Mouse (Mus musculus) embryonic facial prominence, embryonic 12.5 days (tissue): ENCODE data around the gene Dclk2. TPM values are rescaled to one million over a fixed set of nuclear protein-coding genes. Genes with fewer than 3 reads are reported as not detected.

Source experiments
- ATAC-seq: fragments of 200-750 bp; cut with Nextera tagmentation; 2 replicates; pipeline ENCODE4 v1.8.0; 2017; ENCODE audit not compliant: insufficient number of reproducible peaks, insufficient read depth, low FRiP score, low TSS enrichment
- H3K27ac ChIP-seq: fragments of 300-500 bp; sonication (generic); 2 replicates; pipeline ENCODE4 v1.5.1; 2016; ENCODE audit warnings: mild to moderate bottlenecking
- H3K27me3 ChIP-seq: fragments of 300-500 bp; sonication (generic); 2 replicates; pipeline ENCODE4 v1.6.1; 2016; ENCODE audit warnings: mild to moderate bottlenecking, moderate library complexity
- H3K36me3 ChIP-seq: fragments of 300-500 bp; sonication (generic); 2 replicates; pipeline ENCODE4 v1.6.1; 2016; ENCODE audit warnings: mild to moderate bottlenecking
- H3K4me1 ChIP-seq: fragments of 300-500 bp; sonication (generic); 2 replicates; pipeline ENCODE4 v1.6.1; 2016
- H3K4me2 ChIP-seq: fragments of 300-500 bp; sonication (generic); replicated peaks from 2 replicates; pipeline ENCODE4 v1.6.1; 2016; ENCODE audit warnings: mild to moderate bottlenecking, moderate library complexity
- H3K4me3 ChIP-seq: fragments of 300-500 bp; sonication (generic); 2 replicates; pipeline ENCODE4 v1.5.1; 2016; ENCODE audit warnings: mild to moderate bottlenecking
- H3K9ac ChIP-seq: fragments of 300-500 bp; sonication (generic); 2 replicates; pipeline ENCODE4 v1.6.1; 2016; ENCODE audit warnings: mild to moderate bottlenecking, moderate library complexity
- H3K9me3 ChIP-seq: fragments of 300-500 bp; sonication (generic); 2 replicates; pipeline ENCODE4 v1.6.1; 2016; ENCODE audit warnings: mild to moderate bottlenecking, moderate library complexity
- WGBS: fragments of 180-500 bp; shearing (Covaris S2); methylation state at CpG from one replicate; pipeline ENCODE4 v1.1.7; 2016; 5-methylcytosine and 5-hydroxymethylcytosine counted together
- polyA plus RNA-seq: library from polyadenylated mRNA; unstranded; fragments of >200 nt; fragmentation: Nextera tagmentation; extraction: Ambion mirVana; gene quantifications from 2 replicates; pipeline ENCODE4 v1.2.1, GENCODE M21; 2016

Dclk2 gene
- polyA plus RNA-seq, 1 experiment from 2014 or later: 22.2 TPM

DNA sequence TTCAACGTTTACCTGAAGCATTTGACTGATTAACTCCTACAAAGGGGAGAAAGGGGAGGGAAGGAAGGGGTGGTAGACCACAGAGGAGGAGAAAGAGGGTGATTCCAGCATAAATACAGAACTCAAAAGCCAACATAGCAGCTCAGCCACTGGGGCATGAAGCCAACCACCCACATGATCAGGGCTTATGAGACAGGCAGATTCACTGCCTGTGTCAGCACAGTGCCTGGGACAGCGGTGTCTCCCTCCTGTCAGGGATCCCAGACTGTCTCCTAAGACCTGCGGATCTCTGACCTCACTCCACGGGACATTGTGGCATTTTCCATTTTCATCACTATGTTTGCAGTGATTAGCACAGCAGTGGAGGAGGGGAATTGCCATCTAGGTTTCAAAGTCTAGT, 127.4 kb downstream of the Dclk2 start:
- H3K27me3 ChIP-seq: no peaks in the 10 kb centered on the region
- H3K4me1 ChIP-seq: 0 out of 2 replicates have a peak, but pooled peaks cover 6% of the 10 kb centered on the region
- no peak for ATAC-seq
- no peak overlapping the region for H3K4me3 ChIP-seq
- H3K27ac ChIP-seq: no peak overlapping the region
- H3K36me3 ChIP-seq: peaks cover 12% of the 10 kb centered on the region; the same call in 1 of the 2 replicates
- H3K9me3 ChIP-seq: no peaks in the 10 kb centered on the region
- WGBS: 76% methylated on average over 4 of the region's 4 CpGs
- H3K9ac ChIP-seq: no peak overlapping the region
- H3K4me2 ChIP-seq: no peak overlapping the region

DNA sequence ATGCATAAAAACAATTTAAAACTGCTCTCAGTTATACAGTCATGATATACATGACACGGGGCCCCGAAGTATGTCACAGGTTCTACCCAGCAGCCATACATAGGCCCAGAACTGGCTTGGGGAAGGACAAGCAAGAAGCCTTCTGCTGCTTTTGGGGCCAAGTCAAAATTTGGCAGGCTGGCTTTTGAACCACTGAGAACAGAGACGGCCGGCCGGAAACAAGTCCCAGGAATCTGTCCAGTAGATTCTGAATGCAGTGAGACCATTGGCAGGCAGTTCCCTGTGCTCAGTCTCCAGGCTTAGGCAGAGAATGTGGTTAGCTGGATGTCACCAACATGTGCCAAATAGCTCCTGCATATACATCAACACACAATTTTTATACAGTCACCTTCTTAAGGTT, 130.9 kb downstream of the Dclk2 start:
- no peak for ATAC-seq
- H3K27me3 ChIP-seq: no peaks in the 10 kb centered on the region
- H3K27ac ChIP-seq: no peak overlapping the region
- WGBS: 82% methylated on average over 5 of the region's 5 CpGs
- H3K4me3 ChIP-seq: no peak overlapping the region
- H3K9ac ChIP-seq: no peak overlapping the region
- no peak overlapping the region for H3K4me2 ChIP-seq
- 0 out of 2 replicates have a peak, but pooled peaks cover 11% of the 10 kb centered on the region for H3K4me1 ChIP-seq
- no peaks in the 10 kb centered on the region for H3K9me3 ChIP-seq
- H3K36me3 ChIP-seq: peaks cover 11% of the 10 kb centered on the region

DNA sequence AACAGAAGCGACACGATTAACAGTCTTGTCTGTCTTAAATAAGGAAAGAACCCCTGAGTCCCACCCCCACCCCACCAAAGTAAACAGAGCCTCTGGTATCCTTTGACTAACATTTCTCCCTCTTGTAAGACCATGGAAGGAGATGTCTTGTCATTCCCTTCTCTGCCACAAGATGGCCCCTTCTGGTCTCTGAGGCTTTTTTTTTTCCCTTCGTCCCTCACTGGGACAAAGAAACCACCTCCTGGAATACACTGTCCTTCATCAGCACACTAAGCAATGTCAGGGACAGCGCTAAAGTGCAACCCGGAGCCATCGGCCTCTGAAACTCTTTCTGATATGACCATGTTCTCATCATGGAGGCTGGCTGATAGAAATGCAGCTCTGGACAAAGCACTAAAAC, 131.9 kb downstream of the Dclk2 start:
- ATAC-seq: no peak
- H3K27ac ChIP-seq: peak overlapping the region; percentile 20; the same call in 1 of the 2 replicates

DNA sequence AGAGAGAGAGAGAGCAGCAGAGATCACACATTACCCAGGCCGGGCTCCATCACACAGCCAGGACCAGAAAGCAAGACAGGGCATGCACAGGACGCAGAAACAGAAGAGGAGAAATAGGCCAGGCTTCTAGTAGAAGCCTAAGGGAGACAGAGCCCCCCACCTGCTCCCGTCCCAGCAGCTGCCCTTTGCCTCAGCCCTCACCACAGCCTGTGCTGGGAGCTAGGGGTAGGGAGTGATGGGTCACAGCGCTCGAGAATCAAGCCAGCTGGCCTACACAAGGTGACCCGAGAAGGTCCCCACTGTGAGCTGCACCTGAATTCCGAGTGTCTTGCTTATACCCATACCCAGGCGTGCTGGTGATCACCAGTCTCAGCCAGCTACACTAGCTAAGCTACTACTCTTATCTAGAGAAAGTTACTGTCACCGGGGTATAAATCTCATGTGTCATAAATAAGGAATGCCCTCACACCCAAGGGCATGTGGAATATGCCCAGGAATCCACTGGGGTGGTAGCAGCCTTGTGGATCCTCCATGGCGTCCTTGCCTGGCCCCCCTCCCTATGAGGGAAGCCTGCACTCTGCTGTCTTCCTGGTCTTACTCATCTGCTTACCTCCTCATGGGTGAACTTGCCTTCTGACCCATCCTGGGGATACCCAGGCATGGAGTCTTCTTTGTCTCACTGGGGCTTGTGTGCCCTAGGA, 133.1 kb downstream of the Dclk2 start:
- no peak overlapping the region for H3K4me2 ChIP-seq
- peaks cover 10% of the 10 kb centered on the region for H3K36me3 ChIP-seq
- H3K9me3 ChIP-seq: no peaks in the 10 kb centered on the region
- no peaks in the 10 kb centered on the region for H3K27me3 ChIP-seq
- H3K9ac ChIP-seq: no peak overlapping the region
- H3K4me3 ChIP-seq: no peak overlapping the region
- 71% methylated on average over 10 of the region's 10 CpGs for WGBS
- ATAC-seq: no peak
- H3K4me1 ChIP-seq: 0 out of 2 replicates have a peak, but pooled peaks cover 11% of the 10 kb centered on the region
- H3K27ac ChIP-seq: no peak overlapping the region

More for the DNA sequence above, 131.9 kb downstream of the Dclk2 start:
- Histone ChIP-seq H3K4me3 (no peak overlapping the region), H3K9ac (no peak overlapping the region), H3K27me3 (no peaks in the 10 kb centered on the region), H3K4me2 (no peak overlapping the region; the same call in 1 of the 2 replicates), H3K36me3 (peaks cover 11% of the 10 kb centered on the region), H3K9me3 (no peaks in the 10 kb centered on the region), H3K4me1 (0 out of 2 replicates have a peak, but pooled peaks cover 11% of the 10 kb centered on the region)
- WGBS: 39% methylated on average over 6 of the region's 6 CpGs

DNA sequence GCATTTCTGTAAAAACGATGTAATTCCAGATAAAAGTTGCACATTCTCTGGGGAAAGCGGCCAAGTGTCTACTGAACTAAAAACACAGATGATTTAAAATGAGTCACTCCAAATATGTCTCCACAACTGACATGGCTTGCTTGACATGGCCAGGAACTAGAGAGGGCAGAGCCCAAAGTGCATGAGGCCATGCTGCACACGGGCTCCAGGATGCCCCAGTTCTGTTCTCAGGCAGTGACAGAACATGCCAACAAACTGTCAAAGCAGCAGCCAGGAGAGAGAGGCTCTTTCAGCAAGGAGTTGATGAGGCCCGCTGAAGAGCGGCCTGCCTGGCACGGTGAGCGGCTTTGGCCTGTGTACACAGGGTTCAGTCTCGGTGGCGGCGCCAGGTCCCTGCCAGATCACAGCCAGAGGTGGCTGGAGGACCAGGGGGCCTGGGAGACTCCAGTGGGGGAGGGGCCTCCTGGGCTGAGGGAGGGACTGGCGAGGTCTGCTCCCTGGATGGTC, 133.8 kb downstream of the Dclk2 start:
- no peak overlapping the region for H3K4me2 ChIP-seq
- no peaks in the 10 kb centered on the region for H3K27me3 ChIP-seq
- peak overlapping the region; percentile 19; the same call in 1 of the 2 replicates for H3K9ac ChIP-seq
- ATAC-seq: no peak
- H3K36me3 ChIP-seq: peaks cover 8% of the 10 kb centered on the region
- WGBS: 56% methylated on average over 11 of the region's 11 CpGs
- H3K4me3 ChIP-seq: no peak overlapping the region
- H3K9me3 ChIP-seq: no peaks in the 10 kb centered on the region
- 0 out of 2 replicates have a peak, but pooled peaks cover 11% of the 10 kb centered on the region for H3K4me1 ChIP-seq
- H3K27ac ChIP-seq: no peak overlapping the region

DNA sequence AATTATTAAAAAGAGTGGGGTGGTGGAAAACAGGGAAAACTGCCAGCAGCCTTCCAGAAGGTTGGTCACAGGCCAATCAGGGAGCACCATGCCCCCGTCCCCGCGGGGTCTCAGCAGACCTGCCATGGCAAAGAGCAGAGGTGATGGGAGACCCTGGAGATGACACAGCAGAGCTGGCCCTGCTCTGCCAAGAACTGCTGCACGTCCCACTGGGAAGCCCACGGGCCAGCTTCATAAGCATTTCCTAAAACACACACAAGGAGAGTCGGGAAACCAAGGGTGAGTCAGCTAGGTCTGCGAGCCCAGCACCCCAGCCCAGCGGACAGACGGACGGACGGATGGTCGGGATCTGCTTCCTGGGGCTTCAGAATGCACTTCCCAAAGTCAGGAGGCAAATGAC, 134.4 kb downstream of the Dclk2 start:
- H3K4me2 ChIP-seq: no peak overlapping the region
- H3K4me1 ChIP-seq: 0 out of 2 replicates have a peak, but pooled peaks cover 11% of the 10 kb centered on the region
- ATAC-seq: no peak
- H3K9me3 ChIP-seq: no peaks in the 10 kb centered on the region
- WGBS: 88% methylated on average over 12 of the region's 12 CpGs
- H3K27ac ChIP-seq: no peak overlapping the region
- H3K4me3 ChIP-seq: no peak overlapping the region
- peaks cover 4% of the 10 kb centered on the region for H3K36me3 ChIP-seq
- H3K27me3 ChIP-seq: no peaks in the 10 kb centered on the region
- no peak overlapping the region for H3K9ac ChIP-seq

DNA sequence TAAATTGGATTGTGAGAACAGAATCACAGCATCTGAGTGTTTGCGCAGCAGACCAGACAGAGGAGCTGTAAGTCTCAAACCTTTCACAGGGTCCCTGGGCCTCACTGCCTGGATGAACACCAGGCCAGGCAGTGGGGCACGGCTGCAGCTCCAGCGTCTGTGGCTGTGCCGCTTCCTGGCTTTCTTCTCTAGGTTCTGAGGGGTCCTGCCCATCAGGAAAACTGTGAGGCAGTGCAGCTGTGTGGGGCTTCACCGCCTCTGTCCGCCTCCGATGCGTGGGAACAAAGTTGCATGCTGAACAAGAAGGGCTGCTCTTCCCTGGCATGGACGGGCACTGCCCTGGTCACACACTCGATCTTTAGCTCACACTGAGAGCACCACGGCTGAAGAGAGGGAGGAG, 135.7 kb downstream of the Dclk2 start:
- H3K27me3 ChIP-seq: no peaks in the 10 kb centered on the region
- 0 out of 2 replicates have a peak, but pooled peaks cover 11% of the 10 kb centered on the region for H3K4me1 ChIP-seq
- no peaks in the 10 kb centered on the region for H3K9me3 ChIP-seq
- 72% methylated on average over 11 of the region's 11 CpGs for WGBS
- H3K4me2 ChIP-seq: no peak overlapping the region
- no peak overlapping the region for H3K27ac ChIP-seq
- H3K4me3 ChIP-seq: no peak overlapping the region
- H3K36me3 ChIP-seq: peaks cover 4% of the 10 kb centered on the region
- ATAC-seq: no peak
- H3K9ac ChIP-seq: no peak overlapping the region

DNA sequence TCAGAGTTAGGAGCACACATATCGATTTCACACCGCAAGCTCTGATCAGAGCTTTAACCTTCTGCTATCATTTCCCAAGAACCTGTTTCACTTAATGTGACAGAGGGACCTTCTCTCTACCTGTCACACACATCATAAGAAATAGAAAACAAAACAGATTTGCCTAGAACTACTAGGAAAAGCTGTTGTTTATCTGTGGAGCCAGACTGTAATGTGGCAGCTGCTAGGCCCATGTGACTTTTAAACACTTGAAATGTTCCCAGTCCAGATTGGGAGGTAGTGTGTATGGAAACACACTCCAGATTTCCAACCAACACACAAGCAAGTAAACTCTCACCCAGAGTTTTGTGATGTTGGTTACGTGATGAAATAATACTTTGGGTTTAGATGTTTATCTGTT, 136.6 kb downstream of the Dclk2 start:
- 81% methylated on average over 3 of the region's 3 CpGs for WGBS
- Histone ChIP-seq H3K9ac (no peak overlapping the region), H3K27me3 (no peaks in the 10 kb centered on the region), H3K36me3 (peaks cover 4% of the 10 kb centered on the region), H3K9me3 (no peaks in the 10 kb centered on the region), H3K4me3 (no peak overlapping the region), H3K27ac (no peak overlapping the region), H3K4me2 (no peak overlapping the region), H3K4me1 (0 out of 2 replicates have a peak, but pooled peaks cover 10% of the 10 kb centered on the region)
- ATAC-seq: no peak

DNA sequence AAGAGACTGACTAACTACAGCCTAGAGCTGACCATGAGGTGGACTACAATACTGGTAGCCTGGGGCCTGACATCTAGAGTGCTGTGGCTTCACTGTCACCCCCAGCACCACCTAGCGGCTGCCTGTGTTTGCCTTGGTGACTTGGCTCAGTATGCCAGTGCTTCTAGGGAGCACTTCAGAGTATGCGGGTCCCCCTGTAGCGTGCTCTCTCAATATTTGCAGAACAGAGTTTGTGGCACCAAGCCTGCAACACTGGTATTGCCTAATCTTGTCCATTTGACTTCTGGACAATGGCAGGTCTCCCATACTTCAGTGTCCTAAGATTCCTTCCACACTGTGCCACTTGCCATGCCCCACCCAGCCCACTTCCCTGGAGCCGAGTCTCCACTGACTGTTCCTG, 140.9 kb downstream of the Dclk2 start:
- ATAC-seq: 0 out of 2 replicates have a peak, but pooled peaks have one; percentile 13
- Histone ChIP-seq H3K9me3 (no peaks in the 10 kb centered on the region), H3K27me3 (no peaks in the 10 kb centered on the region), H3K9ac (no peak overlapping the region), H3K36me3 (peaks cover under 1% of the 10 kb centered on the region; the same call in 1 of the 2 replicates), H3K4me3 (no peak overlapping the region), H3K4me2 (no peak overlapping the region), H3K4me1 (peaks cover 11% of the 10 kb centered on the region; the same call in 1 of the 2 replicates), H3K27ac (no peak overlapping the region)
- WGBS: 84% methylated on average over 4 of the region's 4 CpGs

DNA sequence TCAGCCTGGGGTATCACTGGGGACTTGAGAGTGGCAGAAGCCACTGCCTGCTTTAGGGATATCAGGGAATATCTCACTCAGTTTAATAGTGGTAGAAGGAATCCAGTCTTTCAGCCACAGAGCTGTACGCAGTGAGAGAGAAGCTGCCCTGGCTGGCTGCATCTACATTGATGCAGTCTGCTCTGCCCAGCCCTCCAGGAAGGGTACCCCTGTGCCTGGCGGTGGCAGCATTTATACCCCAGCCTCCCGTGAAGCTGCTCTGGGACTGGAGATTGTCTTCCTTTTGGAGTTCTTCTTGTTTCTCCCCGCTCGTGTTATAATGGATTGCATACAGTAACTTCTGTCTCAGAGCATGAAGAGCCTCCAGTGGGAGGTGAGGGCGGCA, 145.2 kb downstream of the Dclk2 start:
- peaks cover 16% of the 10 kb centered on the region; the same call in 1 of the 2 replicates for H3K4me1 ChIP-seq
- H3K4me3 ChIP-seq: no peak overlapping the region
- WGBS: 86% methylated on average over 6 of the region's 6 CpGs
- ATAC-seq: no peak
- H3K27ac ChIP-seq: peak overlapping the region; percentile 61
- no peak overlapping the region for H3K9ac ChIP-seq
- H3K27me3 ChIP-seq: no peaks in the 10 kb centered on the region
- no peaks in the 10 kb centered on the region for H3K36me3 ChIP-seq
- H3K9me3 ChIP-seq: no peaks in the 10 kb centered on the region
- H3K4me2 ChIP-seq: no peak overlapping the region

DNA sequence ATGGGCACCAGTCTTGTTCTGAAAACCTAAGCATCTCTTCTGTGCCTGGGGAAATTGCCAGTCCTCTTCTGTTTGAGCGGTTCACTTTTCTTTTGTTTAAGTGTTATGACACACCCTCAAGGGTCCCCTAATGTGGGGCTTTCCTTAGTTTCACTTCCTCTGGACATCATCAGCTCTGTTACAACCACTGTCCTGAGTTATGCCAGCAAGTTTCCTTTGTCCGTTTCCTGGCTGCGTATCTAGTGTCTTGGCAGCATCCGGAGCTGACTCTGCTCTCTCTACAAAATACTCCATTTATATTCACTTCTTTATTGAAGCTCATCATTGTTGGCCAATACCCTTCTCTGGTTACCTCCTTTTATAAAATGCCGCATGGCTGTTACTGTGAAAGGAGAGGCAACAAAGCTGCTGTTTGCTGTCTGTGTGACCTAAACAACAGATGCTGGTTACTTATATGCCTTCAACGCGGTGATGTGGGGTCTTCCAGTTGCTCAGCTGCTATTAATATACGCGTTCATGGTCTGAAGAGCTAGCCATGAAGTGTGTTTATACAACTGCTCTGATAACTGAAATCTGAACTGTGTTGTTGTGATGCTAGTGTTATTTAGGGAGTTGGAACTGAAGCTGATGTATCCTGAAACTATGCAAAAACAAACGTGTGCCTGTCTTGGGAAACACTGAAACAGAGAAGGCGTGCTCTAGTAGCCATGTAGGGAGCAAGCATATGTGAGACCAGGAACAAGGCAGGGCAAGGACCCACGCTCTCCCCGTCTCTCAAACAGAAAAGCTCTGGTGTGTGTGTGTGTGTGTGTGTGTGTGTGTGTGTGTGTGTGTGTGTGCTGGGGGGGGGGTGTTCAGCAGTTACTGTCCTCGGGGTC, 145.8 kb downstream of the Dclk2 start:
- ATAC-seq: no peak
- no peaks in the 10 kb centered on the region for H3K36me3 ChIP-seq
- peak overlapping the region; percentile 61 for H3K27ac ChIP-seq
- 56% methylated on average over 14 of the region's 14 CpGs for WGBS
- no peaks in the 10 kb centered on the region for H3K9me3 ChIP-seq
- no peak overlapping the region for H3K4me3 ChIP-seq
- no peak overlapping the region for H3K9ac ChIP-seq
- peaks cover 21% of the 10 kb centered on the region for H3K4me1 ChIP-seq
- no peak overlapping the region for H3K4me2 ChIP-seq
- H3K27me3 ChIP-seq: no peaks in the 10 kb centered on the region
